Mouse (Mus musculus) hindbrain, postnatal 0 days (tissue): ENCODE data around the gene Olfr164. TPM values are rescaled to one million over a fixed set of nuclear protein-coding genes. Genes with fewer than 3 reads are reported as not detected.
A peak's percentile ranks its signal among the peaks of the same experiment; 100 is the strongest.

ENCODE experiments used
- ATAC-seq: fragments of 200-750 bp; cut with Nextera tagmentation; 2 replicates; pipeline ENCODE4 v1.8.0; 2017; ENCODE audit warnings: mild to moderate bottlenecking, moderate TSS enrichment, moderate library complexity
- DNase-seq: peaks from one replicate; pipeline ENCODE4 v3.0.0-alpha.2; 2015; ENCODE audit warnings: low spot score
- H3K27ac ChIP-seq: fragments of 300-500 bp; sonication (generic); 2 replicates; pipeline ENCODE4 v1.5.1; 2014; ENCODE audit warnings: mild to moderate bottlenecking
- H3K27me3 ChIP-seq: fragments of 300-500 bp; sonication (generic); 2 replicates; pipeline ENCODE4 v1.6.1; 2014; ENCODE audit warnings: low read length, mixed read lengths; ENCODE audit not compliant: insufficient read depth
- H3K36me3 ChIP-seq: fragments of 300-500 bp; sonication (generic); 2 replicates; pipeline ENCODE4 v1.6.1; 2014; ENCODE audit warnings: low read length, mixed read lengths; ENCODE audit not compliant: insufficient read depth
- H3K4me1 ChIP-seq: fragments of 300-500 bp; sonication (generic); 2 replicates; pipeline ENCODE4 v1.6.1; 2014; ENCODE audit warnings: antibody characterized with exemption, low read length, mixed read lengths; ENCODE audit not compliant: insufficient read depth
- H3K4me2 ChIP-seq: fragments of 300-500 bp; sonication (generic); 2 replicates; pipeline ENCODE4 v1.6.1; 2014; ENCODE audit warnings: low read depth, mild to moderate bottlenecking, low read length, moderate library complexity, mixed read lengths
- H3K4me3 ChIP-seq: fragments of 300-500 bp; sonication (generic); 2 replicates; pipeline ENCODE4 v1.5.1; 2014; ENCODE audit warnings: low read length
- H3K9ac ChIP-seq: fragments of 300-500 bp; sonication (generic); replicated peaks from 2 replicates; pipeline ENCODE4 v1.6.1; 2014; ENCODE audit warnings: mild to moderate bottlenecking, low read length, moderate library complexity, mixed read lengths
- H3K9me3 ChIP-seq: fragments of 300-500 bp; sonication (generic); 2 replicates; pipeline ENCODE4 v1.6.1; 2016; ENCODE audit warnings: low read length, mixed read lengths
- CTCF ChIP-seq: IDR thresholded peaks from 2 replicates; pipeline ENCODE4 v1.5.1; 2016; ENCODE audit warnings: antibody characterized with exemption, control low read depth, low read depth
- WGBS: fragments of 180-500 bp; shearing (Covaris S2); extraction: QIAGEN DNeasy Blood & Tissue Kit; methylation state at CpG from one replicate; pipeline ENCODE4 v1.1.7; 2014; 5-methylcytosine and 5-hydroxymethylcytosine counted together
- polyA plus RNA-seq: library from polyadenylated mRNA; unstranded; fragments of >200 nt; fragmentation: Nextera tagmentation; extraction: Ambion mirVana; gene quantifications from 2 replicates; pipeline ENCODE4 v1.2.1, GENCODE M21; 2015
- total RNA-seq: library from RNA; depleted of rRNA; stranded (reverse); fragments of >200 nt; gene quantifications from 2 replicates; pipeline ENCODE4 v1.2.3, GENCODE M21; 2014; rRNA removed

Gene Olfr164
- not detected in 2 replicates for total RNA-seq
- polyA plus RNA-seq = not detected in 2 replicates

- TF ChIP-seq CTCF = no peak
- H3K27ac ChIP-seq = no peak within 1 kb of the TSS
- H3K27me3 ChIP-seq = no peaks in the 10 kb centered on the region
- no peak for DNase-seq
- H3K9me3 ChIP-seq = no peaks in the 10 kb centered on the region
- H3K4me2 ChIP-seq = no peak within 1 kb of the TSS
- H3K4me3 ChIP-seq = no peak within 1 kb of the TSS
- no peak within 1 kb of the TSS for H3K9ac ChIP-seq
- no peaks in the 10 kb centered on the region for H3K4me1 ChIP-seq
- no peak for ATAC-seq
- no peaks in the 10 kb centered on the region for H3K36me3 ChIP-seq
- WGBS = 35% methylated on average over 1 of the region's 1 CpGs
Observed at GRCm38 (mm10) chr16:19313964-19314363, at the start of gene Olfr164. Olfr164 (minus strand) TSS chr16:19314064.

- Histone ChIP-seq H3K27me3 (no peaks in the 10 kb centered on the region), H3K36me3 (no peaks in the 10 kb centered on the region), H3K27ac (no peak overlapping the region), H3K9me3 (no peaks in the 10 kb centered on the region), H3K4me3 (no peak overlapping the region), H3K4me2 (no peak overlapping the region), H3K9ac (no peak overlapping the region), H3K4me1 (no peaks in the 10 kb centered on the region)
- no peak for DNase-seq
- ATAC-seq = no peak
- 94% methylated on average over 6 of the region's 6 CpGs for WGBS
- TF ChIP-seq CTCF = no peak
Observed at GRCm38 (mm10) chr16:19349111-19349510, 35.2 kb upstream of the Olfr164 start.

- Histone ChIP-seq H3K9ac (no peak overlapping the region), H3K27me3 (no peaks in the 10 kb centered on the region), H3K4me3 (no peak overlapping the region), H3K4me1 (no peaks in the 10 kb centered on the region), H3K27ac (no peak overlapping the region), H3K4me2 (no peak overlapping the region), H3K9me3 (no peaks in the 10 kb centered on the region), H3K36me3 (no peaks in the 10 kb centered on the region)
- WGBS = 27% methylated on average over 1 of the region's 1 CpGs
- DNase-seq (peak; percentile 49), ATAC-seq (0 out of 2 replicates have a peak, but pooled peaks have one; percentile 38)
- peak; percentile 37 for TF ChIP-seq CTCF
Observed at GRCm38 (mm10) chr16:19263235-19263634, 50.6 kb downstream of the Olfr164 start.

GRCm38 (mm10) chr16:19260780-19261179, 53.1 kb downstream of the Olfr164 start:
- no peak overlapping the region for H3K27ac ChIP-seq
- TF ChIP-seq CTCF = no peak
- no peaks in the 10 kb centered on the region for H3K27me3 ChIP-seq
- no peaks in the 10 kb centered on the region for H3K9me3 ChIP-seq
- ATAC-seq (no peak), DNase-seq (no peak)
- no peaks in the 10 kb centered on the region for H3K36me3 ChIP-seq
- WGBS = 73% methylated on average over 1 of the region's 1 CpGs
- H3K9ac ChIP-seq = no peak overlapping the region
- no peak overlapping the region for H3K4me3 ChIP-seq
- no peak overlapping the region for H3K4me2 ChIP-seq
- no peaks in the 10 kb centered on the region for H3K4me1 ChIP-seq

GRCm38 (mm10) chr16:19245835-19246234, 68.0 kb downstream of the Olfr164 start:
- no peak overlapping the region for H3K4me2 ChIP-seq
- H3K9ac ChIP-seq = no peak overlapping the region
- no peaks in the 10 kb centered on the region for H3K27me3 ChIP-seq
- DNase-seq (no peak), ATAC-seq (no peak)
- no peaks in the 10 kb centered on the region for H3K9me3 ChIP-seq
- H3K4me3 ChIP-seq = no peak overlapping the region
- no peaks in the 10 kb centered on the region for H3K36me3 ChIP-seq
- TF ChIP-seq CTCF = no peak
- no peaks in the 10 kb centered on the region for H3K4me1 ChIP-seq
- 73% methylated on average over 1 of the region's 1 CpGs for WGBS
- H3K27ac ChIP-seq = no peak overlapping the region

GRCm38 (mm10) chr16:19241539-19242025, 72.3 kb downstream of the Olfr164 start:
- no peak for ATAC-seq
- Histone ChIP-seq H3K4me3 (no peak overlapping the region), H3K4me1 (no peaks in the 10 kb centered on the region), H3K27ac (no peak overlapping the region), H3K27me3 (no peaks in the 10 kb centered on the region), H3K36me3 (no peaks in the 10 kb centered on the region), H3K4me2 (no peak overlapping the region), H3K9ac (no peak overlapping the region), H3K9me3 (no peaks in the 10 kb centered on the region)
- no peak for TF ChIP-seq CTCF
- DNase-seq = no peak

GRCm38 (mm10) chr16:19240792-19241538, 72.9 kb downstream of the Olfr164 start:
- ATAC-seq (no peak), DNase-seq (no peak)
- Histone ChIP-seq H3K27me3 (no peaks in the 10 kb centered on the region), H3K4me2 (no peak overlapping the region), H3K4me1 (no peaks in the 10 kb centered on the region), H3K4me3 (no peak overlapping the region), H3K36me3 (no peaks in the 10 kb centered on the region), H3K9me3 (no peaks in the 10 kb centered on the region), H3K27ac (no peak overlapping the region), H3K9ac (no peak overlapping the region)
- WGBS = 88% methylated on average over 6 of the region's 6 CpGs
- TF ChIP-seq CTCF = no peak
